Mouse (Mus musculus) left cerebral cortex, postnatal 36 days (tissue): ENCODE data around the gene BC048671. TPM values are rescaled to one million over a fixed set of nuclear protein-coding genes. Genes with fewer than 3 reads are reported as not detected.

Experiments
- DNase-seq, 2 experiments: peaks; one replicate each; pipeline ENCODE4 v3.0.0; 2021 to 2022; ENCODE audit warnings: low spot score in 2 of 2, mixed read lengths in 1 of 2
- intact Hi-C: fragments of 180-260 bp; cut with DNase I; formaldehyde crosslinking; loops from one replicate; pipeline ENCODE4 v1.15.1; 2025
- total RNA-seq, 2 experiments: library from RNA; stranded (reverse); gene quantifications; 2 replicates each; pipeline ENCODE4 v1.2.3; 2021

Gene BC048671
- not detected for total RNA-seq

- intact Hi-C loops: no loop called here
- DNase-seq: no peak
Observed at GRCm38 (mm10) chr6:90300919-90301318, at the start of gene BC048671. Gene BC048671, plus strand, starts transcription at chr6:90301219.

GRCm38 (mm10) chr6:90288265-90288664 lies 12.8 kb upstream of the BC048671 start:
- intact Hi-C loops: no loop called here

GRCm38 (mm10) chr6:90306315-90306975 lies 5.4 kb downstream of the BC048671 start:
- intact Hi-C loops: no loop called here
- DNase-seq: no peak

More at GRCm38 (mm10) chr6:90288265-90288664, 12.8 kb upstream of the BC048671 start:
- DNase-seq: no peak

- no peak for DNase-seq
- intact Hi-C loops: no loop called here
Observed at GRCm38 (mm10) chr6:90308839-90309778, 8.1 kb downstream of the BC048671 start.

- peak; percentile 29 to 42 for DNase-seq
- intact Hi-C loops: no loop called here
Observed at GRCm38 (mm10) chr6:90315961-90316360, 14.9 kb downstream of the BC048671 start.

GRCm38 (mm10) chr6:90317510-90318258 lies 16.7 kb downstream of the BC048671 start:
- intact Hi-C loops: no loop called here
- DNase-seq: no peak

- intact Hi-C loops: no loop called here
- DNase-seq: no peak
Observed at GRCm38 (mm10) chr6:90319019-90319418, 18.0 kb downstream of the BC048671 start.

- intact Hi-C loops: no loop called here
- DNase-seq: no peak
Observed at GRCm38 (mm10) chr6:90319475-90320191, 18.6 kb downstream of the BC048671 start.

GRCm38 (mm10) chr6:90320429-90320828 lies 19.4 kb downstream of the BC048671 start:
- intact Hi-C loops: no loop called here
- DNase-seq: no peak

- DNase-seq: no peak
- intact Hi-C loops: no loop called here
Observed at GRCm38 (mm10) chr6:90321811-90322210, 20.8 kb downstream of the BC048671 start.

GRCm38 (mm10) chr6:90324026-90324425 lies 23.0 kb downstream of the BC048671 start:
- DNase-seq: no peak
- intact Hi-C loops: no loop called here

- no peak for DNase-seq
- intact Hi-C loops: no loop called here
Observed at GRCm38 (mm10) chr6:90324463-90324862, 23.4 kb downstream of the BC048671 start.

- intact Hi-C loops: no loop called here
- no peak for DNase-seq
Observed at GRCm38 (mm10) chr6:90324991-90325390, 24.0 kb downstream of the BC048671 start, which contains the start of gene Chst13. Gene Chst13, minus strand, starts transcription at chr6:90325185.

- intact Hi-C loops: loop anchor here (1.0 kb wide), 1 partner anchor 648 kb away; no protein-coding TSS in a partner anchor
- DNase-seq: peak; percentile 10 to 19
Observed at GRCm38 (mm10) chr6:90327670-90328069, 26.7 kb downstream of the BC048671 start.

GRCm38 (mm10) chr6:90329953-90330352 lies 28.9 kb downstream of the BC048671 start:
- intact Hi-C loops: no loop called here
- peak; percentile 31 to 32 for DNase-seq

- DNase-seq: no peak
- intact Hi-C loops: no loop called here
Observed at GRCm38 (mm10) chr6:90332561-90333425, 31.8 kb downstream of the BC048671 start, which contains the start of gene Uroc1. Gene Uroc1, plus strand, starts transcription at chr6:90333284.

- DNase-seq: no peak
- intact Hi-C loops: no loop called here
Observed at GRCm38 (mm10) chr6:90334244-90334643, 33.2 kb downstream of the BC048671 start.

GRCm38 (mm10) chr6:90342343-90342742 lies 41.3 kb downstream of the BC048671 start:
- DNase-seq: no peak
- intact Hi-C loops: no loop called here
